Mouse (Mus musculus) thymus, adult 2 months (tissue): ENCODE data around the gene Emc8.

Experiments
- CTCF ChIP-seq: fragments of 200-500 bp; IDR thresholded peaks from 2 replicates; pipeline ENCODE4 v1.5.1; 2012; ENCODE audit warnings: mild to moderate bottlenecking, control low read depth, low read length, moderate library complexity, borderline replicate concordance; ENCODE audit not compliant: control insufficient read depth, poor library complexity, insufficient read depth; ENCODE audit errors: extremely low read depth
- POLR2A ChIP-seq: fragments of 200-500 bp; IDR thresholded peaks from 2 replicates; pipeline ENCODE4 v1.6.1; 2012; ENCODE audit warnings: mild to moderate bottlenecking, low read length, control low read depth, moderate library complexity; ENCODE audit not compliant: control insufficient read depth, poor library complexity, insufficient read depth; ENCODE audit errors: extremely low read depth

DNA sequence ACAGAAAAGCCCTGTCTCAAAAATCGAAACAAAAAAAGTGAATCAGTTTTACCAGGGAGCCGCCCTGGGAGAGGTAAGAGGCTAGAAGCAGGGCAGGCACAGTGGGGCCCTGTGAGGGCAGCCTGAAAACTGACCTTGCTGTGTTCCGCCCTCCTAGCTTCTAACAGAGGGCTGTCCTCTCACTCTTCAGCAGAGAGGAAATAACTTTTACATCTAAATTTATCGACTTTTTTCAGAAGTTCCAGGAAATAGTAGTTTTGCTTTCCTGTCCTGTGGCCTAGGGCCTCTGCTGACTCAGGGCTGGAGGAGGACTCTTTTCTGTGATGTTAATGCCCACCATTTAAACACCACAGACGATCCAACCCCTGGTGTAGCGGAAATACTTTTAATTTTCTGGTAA lies 46.8 kb upstream of the Emc8 start:
- TF ChIP-seq CTCF: no peak
- no peak for TF ChIP-seq POLR2A
